Mouse (Mus musculus): ENCODE measurements around the gene Nt5c2. TPM values are rescaled to one million over a fixed set of nuclear protein-coding genes. Genes with fewer than 3 reads are reported as not detected.
"Not testable (repeated sequence)": the region's sequence is repeated elsewhere in the genome, so short reads cannot be mapped to it uniquely, and the experiment has no call there.

The Nt5c2 gene
- polyA plus RNA-seq, 1 experiment: 46.7 TPM

DNA sequence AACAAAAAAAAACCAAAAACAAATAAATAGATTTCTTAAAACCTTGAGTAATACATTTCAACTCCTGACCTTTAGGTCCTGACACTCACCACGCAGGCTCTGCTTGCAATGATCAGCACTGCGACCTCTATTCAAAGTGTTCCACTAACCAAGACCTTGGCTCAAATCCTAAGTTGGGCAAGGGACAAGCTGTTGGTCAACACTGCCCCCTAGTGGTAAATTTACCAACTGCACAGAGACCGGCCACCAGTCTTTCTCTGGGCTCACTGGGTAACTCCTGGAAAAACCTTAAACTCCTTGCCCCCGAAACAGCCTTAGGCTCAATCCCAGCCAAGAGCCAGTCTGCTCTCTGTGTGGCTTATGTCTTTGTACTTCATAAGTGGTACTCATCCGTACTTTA is 23.8 kb downstream of the Nt5c2 start:
- Histone ChIP-seq H3K4me3 (ENCODE audit: insufficient read depth, low read length) (no peak overlapping the region), H3K27ac (ENCODE audit: insufficient read depth, low read length) (no peak overlapping the region), H3K4me1 (ENCODE audit: control insufficient read depth, insufficient read depth, low read length) (no peaks in the 10 kb centered on the region)
- TF ChIP-seq POLR2A (IDR thresholded peaks at IDR 0.05; ENCODE audit: extremely low read depth, insufficient read depth, low read length) (no peak), CTCF (IDR thresholded peaks at IDR 0.05; ENCODE audit: extremely low read depth, insufficient read depth, low read length) (peak; percentile 94)

DNA sequence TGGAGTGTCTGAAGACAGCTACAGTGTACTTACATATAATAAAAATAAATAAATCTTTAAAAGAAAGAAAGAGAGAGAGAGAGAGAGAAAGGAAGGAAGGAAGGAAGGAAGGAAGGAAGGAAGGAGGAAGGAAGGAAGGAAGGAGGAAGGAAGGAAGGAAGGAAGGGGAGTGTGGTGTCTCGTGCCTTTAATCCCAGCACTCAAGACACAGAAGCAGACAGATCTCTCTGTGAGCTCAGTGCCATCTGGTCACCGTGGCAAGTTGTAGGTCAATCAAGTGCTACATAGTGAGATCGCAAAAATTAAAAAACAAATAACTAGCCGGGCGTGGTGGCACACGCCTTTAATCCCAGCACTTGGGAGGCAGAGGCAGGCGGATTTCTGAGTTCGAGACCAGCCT is 24.3 kb downstream of the Nt5c2 start:
- not testable (repeated sequence) for H3K4me3 ChIP-seq (ENCODE audit: insufficient read depth, low read length); H3K4me1 ChIP-seq (ENCODE audit: control insufficient read depth, insufficient read depth, low read length); H3K27ac ChIP-seq (ENCODE audit: insufficient read depth, low read length)

DNA sequence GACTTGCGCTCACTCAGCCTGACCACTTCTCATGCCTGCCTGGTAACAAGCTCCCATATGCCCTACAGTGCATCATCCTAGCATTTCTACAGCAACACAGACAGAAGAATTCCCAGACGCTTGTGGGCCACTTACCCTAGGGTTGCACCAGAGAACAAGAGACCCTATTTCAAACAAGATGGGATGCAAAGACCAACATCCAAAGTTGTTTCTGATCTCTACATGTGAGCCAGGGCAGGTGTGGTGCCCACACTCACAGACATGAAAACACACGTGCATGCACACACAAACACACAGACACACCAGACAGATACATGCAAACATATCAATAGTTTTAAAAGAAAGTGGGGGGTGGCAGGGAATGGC is 24.8 kb downstream of the Nt5c2 start:
- Histone ChIP-seq H3K27ac (ENCODE audit: insufficient read depth, low read length) (no peak overlapping the region), H3K4me1 (ENCODE audit: control insufficient read depth, insufficient read depth, low read length) (no peaks in the 10 kb centered on the region), H3K4me3 (ENCODE audit: insufficient read depth, low read length) (no peak overlapping the region)
- TF ChIP-seq CTCF (IDR thresholded peaks at IDR 0.05; ENCODE audit: extremely low read depth, insufficient read depth, low read length) (no peak), POLR2A (IDR thresholded peaks at IDR 0.05; ENCODE audit: extremely low read depth, insufficient read depth, low read length) (no peak)

DNA sequence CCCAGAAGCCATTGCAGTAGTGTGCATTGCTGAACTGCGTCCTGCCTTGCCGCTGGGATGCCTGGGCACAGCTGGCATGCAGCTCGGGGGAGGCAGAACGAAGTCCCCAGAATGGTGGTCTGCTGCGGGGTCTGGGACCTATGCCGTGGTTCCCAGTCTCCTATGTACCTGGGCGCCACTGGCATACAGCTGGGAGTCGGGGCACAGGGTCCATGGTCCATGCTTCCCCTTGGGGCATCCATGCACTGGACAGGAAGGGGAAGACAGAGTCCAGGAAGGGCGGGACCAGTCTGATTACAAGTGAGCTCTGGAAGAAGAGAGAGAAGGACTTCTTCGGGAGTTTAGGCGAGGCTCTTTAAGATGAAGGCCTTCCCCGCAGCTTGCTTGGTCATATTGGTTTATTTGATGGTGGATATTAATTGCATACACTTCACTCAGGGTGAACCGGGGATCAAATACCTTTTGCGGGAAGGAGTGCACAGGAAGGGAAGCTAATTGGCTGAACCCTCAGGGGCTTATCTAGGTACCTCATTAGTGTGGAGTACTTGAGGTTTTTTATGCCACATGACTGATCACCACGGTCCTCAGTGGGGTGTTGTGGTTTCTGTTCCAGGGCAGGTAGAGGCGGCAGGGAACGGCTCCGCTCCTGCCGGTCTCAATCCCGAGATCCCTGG is 25.3 kb downstream of the Nt5c2 start:
- TF ChIP-seq CTCF (IDR thresholded peaks at IDR 0.05; ENCODE audit: extremely low read depth, insufficient read depth, low read length): no peak
- TF ChIP-seq POLR2A (IDR thresholded peaks at IDR 0.05; ENCODE audit: extremely low read depth, insufficient read depth, low read length): no peak
- Histone ChIP-seq H3K4me1 (ENCODE audit: control insufficient read depth, insufficient read depth, low read length) (no peaks in the 10 kb centered on the region), H3K4me3 (ENCODE audit: insufficient read depth, low read length) (no peak overlapping the region), H3K27ac (ENCODE audit: insufficient read depth, low read length) (no peak overlapping the region)

GRCm38 (mm10) chr19:46988231-46989087 is 26.5 kb downstream of the Nt5c2 start:
- no peak for TF ChIP-seq CTCF (IDR thresholded peaks at IDR 0.05; ENCODE audit: extremely low read depth, insufficient read depth, low read length)
- no peak for TF ChIP-seq POLR2A (IDR thresholded peaks at IDR 0.05; ENCODE audit: extremely low read depth, insufficient read depth, low read length)
- no peak overlapping the region for H3K27ac ChIP-seq (ENCODE audit: insufficient read depth, low read length)

DNA sequence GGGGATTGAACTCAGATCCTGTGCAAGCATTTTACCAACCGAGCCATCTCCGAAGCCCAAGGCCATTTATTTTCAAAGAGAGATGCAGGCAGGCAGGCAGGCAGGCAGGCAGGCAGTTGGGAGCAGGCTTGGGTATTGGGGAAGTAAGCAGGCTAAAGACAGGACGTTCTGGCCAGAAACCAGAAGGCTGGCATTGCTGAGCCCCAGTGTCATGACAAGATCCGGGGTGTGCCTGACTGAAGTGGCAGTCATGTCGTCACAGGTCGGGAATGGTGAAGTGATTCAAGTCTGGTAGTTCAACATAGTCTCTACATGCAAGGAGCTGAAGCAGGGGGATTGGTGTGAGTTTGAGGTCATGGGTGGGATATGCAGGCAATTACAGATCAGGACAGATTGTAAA is 27.3 kb downstream of the Nt5c2 start:
- Histone ChIP-seq H3K4me3 (ENCODE audit: insufficient read depth, low read length) (no peak overlapping the region), H3K4me1 (ENCODE audit: control insufficient read depth, insufficient read depth, low read length) (no peaks in the 10 kb centered on the region), H3K27ac (ENCODE audit: insufficient read depth, low read length) (no peak overlapping the region)
- no peak for TF ChIP-seq CTCF (IDR thresholded peaks at IDR 0.05; ENCODE audit: extremely low read depth, insufficient read depth, low read length)
- TF ChIP-seq POLR2A (IDR thresholded peaks at IDR 0.05; ENCODE audit: extremely low read depth, insufficient read depth, low read length): no peak

More at GRCm38 (mm10) chr19:46988231-46989087, 26.5 kb downstream of the Nt5c2 start:
- no peaks in the 10 kb centered on the region for H3K4me1 ChIP-seq (ENCODE audit: control insufficient read depth, insufficient read depth, low read length)
- no peak overlapping the region for H3K4me3 ChIP-seq (ENCODE audit: insufficient read depth, low read length)

- peaks cover 3% of the 10 kb centered on the region; the same call in 1 of the 2 replicates for H3K4me1 ChIP-seq (ENCODE audit: control insufficient read depth, insufficient read depth, low read length)
- no peak overlapping the region for H3K27ac ChIP-seq (ENCODE audit: insufficient read depth, low read length)
- H3K4me3 ChIP-seq (ENCODE audit: insufficient read depth, low read length): no peak overlapping the region
- no peak for TF ChIP-seq CTCF (IDR thresholded peaks at IDR 0.05; ENCODE audit: extremely low read depth, insufficient read depth, low read length)
Observed at GRCm38 (mm10) chr19:46984726-46985622, 30.0 kb downstream of the Nt5c2 start.

DNA sequence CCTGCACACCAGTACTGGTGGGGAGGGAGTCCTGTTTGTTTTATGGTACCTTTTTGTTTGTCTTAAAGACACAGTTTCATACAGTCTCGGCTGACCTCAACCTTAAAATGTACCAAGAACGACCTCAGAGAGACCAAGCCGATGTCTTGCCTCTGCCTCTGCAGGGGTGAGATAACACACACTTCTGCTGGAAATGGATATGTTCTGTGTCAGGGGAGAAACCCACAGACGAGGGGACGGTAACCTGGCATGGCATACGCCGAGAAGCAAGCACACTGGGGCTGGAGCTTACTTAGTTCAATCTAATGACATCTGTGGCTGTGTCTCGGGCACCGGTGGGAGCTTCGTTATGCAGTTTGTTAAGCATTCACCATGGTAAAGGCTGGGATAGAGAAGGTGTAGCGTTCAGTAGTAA is 31.0 kb downstream of the Nt5c2 start:
- Histone ChIP-seq H3K4me3 (ENCODE audit: insufficient read depth, low read length) (no peak overlapping the region), H3K27ac (ENCODE audit: insufficient read depth, low read length) (no peak overlapping the region), H3K4me1 (ENCODE audit: control insufficient read depth, insufficient read depth, low read length) (peaks cover 3% of the 10 kb centered on the region; the same call in 1 of the 2 replicates)
- TF ChIP-seq CTCF (IDR thresholded peaks at IDR 0.05; ENCODE audit: extremely low read depth, insufficient read depth, low read length) (no peak), POLR2A (IDR thresholded peaks at IDR 0.05; ENCODE audit: extremely low read depth, insufficient read depth, low read length) (no peak)

GRCm38 (mm10) chr19:46983352-46983965 is 31.5 kb downstream of the Nt5c2 start:
- TF ChIP-seq POLR2A (IDR thresholded peaks at IDR 0.05; ENCODE audit: extremely low read depth, insufficient read depth, low read length) (no peak), CTCF (IDR thresholded peaks at IDR 0.05; ENCODE audit: extremely low read depth, insufficient read depth, low read length) (no peak)
- Histone ChIP-seq H3K4me1 (ENCODE audit: control insufficient read depth, insufficient read depth, low read length) (peaks cover 3% of the 10 kb centered on the region; the same call in 1 of the 2 replicates), H3K27ac (ENCODE audit: insufficient read depth, low read length) (no peak overlapping the region), H3K4me3 (ENCODE audit: insufficient read depth, low read length) (no peak overlapping the region)
